8 mouse cellular contexts compared by ENCODE assay signal in the genomic region with DNA sequence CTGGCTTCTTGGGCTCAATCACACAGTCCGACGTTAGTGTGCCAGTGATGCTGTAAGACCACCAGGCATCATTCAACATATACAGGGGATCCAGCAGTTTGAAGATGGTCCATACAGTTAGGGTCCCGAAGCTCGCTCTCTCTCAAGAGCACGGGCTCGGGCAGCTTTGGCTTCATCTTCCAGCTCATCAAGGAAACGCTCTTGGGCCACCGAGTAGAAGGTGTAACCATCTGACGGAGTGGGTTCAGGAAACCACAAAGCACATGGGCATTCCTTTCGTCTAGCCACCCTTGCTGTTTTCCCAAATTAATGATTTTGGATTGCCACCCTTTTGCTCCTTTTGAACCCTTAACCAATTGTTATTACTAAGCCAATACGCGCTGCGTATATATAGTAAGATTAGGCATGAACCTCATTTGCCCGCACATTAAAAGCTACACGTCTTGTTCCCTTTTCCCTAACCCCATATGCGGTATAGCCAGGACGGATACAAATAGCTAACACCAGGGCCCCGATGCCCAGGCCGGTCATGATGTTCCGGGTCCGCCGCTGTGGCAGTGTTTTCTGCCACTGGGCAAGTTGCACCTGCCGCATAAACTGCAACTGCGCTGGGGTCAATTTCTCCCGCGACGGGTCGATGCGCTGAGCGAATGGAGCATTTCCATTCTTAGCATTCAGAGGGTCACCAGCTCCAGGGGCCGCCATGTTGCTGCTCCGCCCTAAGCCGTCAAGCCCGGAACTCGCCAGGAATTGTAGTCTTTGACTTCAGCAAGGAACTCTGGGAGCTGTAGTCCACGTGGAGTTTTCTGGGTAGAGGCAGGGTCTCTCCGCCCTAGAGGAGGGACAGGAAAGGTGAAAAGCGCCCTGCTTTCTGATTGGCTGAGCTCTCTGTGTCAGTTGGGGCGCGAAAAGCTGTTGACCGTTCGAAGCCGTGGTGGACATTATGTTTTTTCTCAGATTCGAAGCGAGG. TPM values are rescaled to one million over a fixed set of nuclear protein-coding genes. Genes with fewer than 3 reads are reported as not detected.
A peak's percentile ranks its signal among the peaks of the same experiment; 100 is the strongest.
DNase-seq lines count a peak whose midpoint lies in the region; ATAC-seq and TF ChIP-seq lines count a peak whose summit lies in the region.

Gene Cntd1, plus strand, starts transcription at position 790 of the 970 bp plus-strand sequence.
Gene Coa3, minus strand, starts transcription at position 892 of the 970 bp plus-strand sequence.

- 12% methylated on average over 45 of the region's 45 CpGs for WGBS in hindbrain, embryonic 12.5 days
- WGBS in lung, postnatal 0 days = 4% methylated on average over 45 of the region's 45 CpGs

- H3K9ac ChIP-seq in hindbrain, embryonic 12.5 days = peak within 1 kb of the TSS; percentile 82
- H3K9ac ChIP-seq in lung, postnatal 0 days (replicated peaks; ENCODE audit: low read depth) = peak within 1 kb of the TSS; percentile 37

- H3K4me2 ChIP-seq in hindbrain, embryonic 12.5 days (replicated peaks) = peak within 1 kb of the TSS; percentile 84
- H3K4me2 ChIP-seq in lung, postnatal 0 days (replicated peaks; ENCODE audit: low read depth, low read length) = peak within 1 kb of the TSS; percentile 55

- TF ChIP-seq CTCF in lung, postnatal 0 days (IDR thresholded peaks at IDR 0.05) = no peak; the same call in 1 of the 2 replicates

- no peak for TF ChIP-seq EP300 in lung, postnatal 0 days (IDR thresholded peaks at IDR 0.05)

- no peak within 1 kb of the TSS; the same call in 1 of the 2 replicates for H3K27ac ChIP-seq in hindbrain, embryonic 12.5 days
- peak within 1 kb of the TSS; percentile 74 for H3K27ac ChIP-seq in lung, postnatal 0 days (ENCODE audit: low read length)

- 0 out of 2 replicates have a peak, but pooled peaks cover 9% of the 10 kb centered on the region for H3K36me3 ChIP-seq in hindbrain, embryonic 12.5 days
- H3K36me3 ChIP-seq in lung, postnatal 0 days (ENCODE audit: insufficient read depth, low read length) = no peaks in the 10 kb centered on the region

- DNase-seq in R1 (ENCODE audit: low read depth, low spot score) = peak; percentile 98
- DNase-seq in cerebellum, postnatal 10 days = peak; percentile 91 to 94
- DNase-seq in frontal cortex, postnatal 10 days (ENCODE audit: low spot score in 2 of 2) = peak; percentile 66 to 81
- DNase-seq in layer of hippocampus, postnatal 10 days (ENCODE audit: low spot score in 2 of 2) = peak; percentile 79 to 84
- DNase-seq in lung, postnatal 0 days (ENCODE audit: low spot score) = peak; percentile 97
- DNase-seq in ovary, postnatal 14 days (ENCODE audit: low spot score) = peak; percentile 63
- DNase-seq in thymus, postnatal 10 days (ENCODE audit: low spot score in 2 of 2) = peak; percentile 80 to 81

- peak within 1 kb of the TSS; percentile 71 for H3K4me3 ChIP-seq in hindbrain, embryonic 12.5 days
- H3K4me3 ChIP-seq in lung, postnatal 0 days (ENCODE audit: low read depth, low read length) = peak within 1 kb of the TSS; percentile 64

- peaks cover 3% of the 10 kb centered on the region for H3K27me3 ChIP-seq in hindbrain, embryonic 12.5 days
- H3K27me3 ChIP-seq in lung, postnatal 0 days (replicated peaks; ENCODE audit: insufficient read depth, low read length) = no peaks in the 10 kb centered on the region

- peak; percentile 93 for ATAC-seq in hindbrain, embryonic 12.5 days (ENCODE audit: low FRiP score)
- ATAC-seq in lung, postnatal 0 days = peak; percentile 93

- H3K9me3 ChIP-seq in hindbrain, embryonic 12.5 days (replicated peaks) = no peaks in the 10 kb centered on the region
- no peaks in the 10 kb centered on the region for H3K9me3 ChIP-seq in lung, postnatal 0 days (ENCODE audit: low read length)

- H3K4me1 ChIP-seq in hindbrain, embryonic 12.5 days = peaks cover 28% of the 10 kb centered on the region
- H3K4me1 ChIP-seq in lung, postnatal 0 days (ENCODE audit: insufficient read depth, low read depth, low read length) = peaks cover 14% of the 10 kb centered on the region; the same call in 1 of the 2 replicates

RNA-seq across cellular contexts. Expression of gene Cntd1, which starts in this region (rescaled TPM):
- 1.5 TPM in 2 replicates for polyA plus RNA-seq in hindbrain, embryonic 12.5 days (2016; fragmentation: Nextera tagmentation; extraction: Ambion mirVana)
- under 1 TPM; 0.37 to 0.56 TPM for total RNA-seq in layer of hippocampus, postnatal 10 days (2021)
- 1.1 TPM in 2 replicates for polyA plus RNA-seq in lung, postnatal 0 days (2015; fragmentation: Nextera tagmentation; extraction: Ambion mirVana)

RNA-seq across cellular contexts. Expression of gene Coa3, which starts in this region (rescaled TPM):
- 195 and 210 TPM in 2 replicates for polyA plus RNA-seq in hindbrain, embryonic 12.5 days (2016; fragmentation: Nextera tagmentation; extraction: Ambion mirVana)
- 10 to 100 TPM; 92.7 to 93.1 TPM for total RNA-seq in layer of hippocampus, postnatal 10 days (2021)
- polyA plus RNA-seq in lung, postnatal 0 days (2015; fragmentation: Nextera tagmentation; extraction: Ambion mirVana) = 159 and 166 TPM in 2 replicates
